Mouse (Mus musculus) retina, postnatal 7 days (tissue): ENCODE results near the gene Kdm8.
A peak's percentile ranks its signal among the peaks of the same experiment; 100 is the strongest.
"Not testable (repeated sequence)": the region's sequence is repeated elsewhere in the genome, so short reads cannot be mapped to it uniquely, and the experiment has no call there.

Experiments
- DNase-seq: peaks from one replicate; pipeline ENCODE4 v3.0.0-alpha.2; 2012; ENCODE audit warnings: low read depth, low spot score

Kdm8 gene

DNA sequence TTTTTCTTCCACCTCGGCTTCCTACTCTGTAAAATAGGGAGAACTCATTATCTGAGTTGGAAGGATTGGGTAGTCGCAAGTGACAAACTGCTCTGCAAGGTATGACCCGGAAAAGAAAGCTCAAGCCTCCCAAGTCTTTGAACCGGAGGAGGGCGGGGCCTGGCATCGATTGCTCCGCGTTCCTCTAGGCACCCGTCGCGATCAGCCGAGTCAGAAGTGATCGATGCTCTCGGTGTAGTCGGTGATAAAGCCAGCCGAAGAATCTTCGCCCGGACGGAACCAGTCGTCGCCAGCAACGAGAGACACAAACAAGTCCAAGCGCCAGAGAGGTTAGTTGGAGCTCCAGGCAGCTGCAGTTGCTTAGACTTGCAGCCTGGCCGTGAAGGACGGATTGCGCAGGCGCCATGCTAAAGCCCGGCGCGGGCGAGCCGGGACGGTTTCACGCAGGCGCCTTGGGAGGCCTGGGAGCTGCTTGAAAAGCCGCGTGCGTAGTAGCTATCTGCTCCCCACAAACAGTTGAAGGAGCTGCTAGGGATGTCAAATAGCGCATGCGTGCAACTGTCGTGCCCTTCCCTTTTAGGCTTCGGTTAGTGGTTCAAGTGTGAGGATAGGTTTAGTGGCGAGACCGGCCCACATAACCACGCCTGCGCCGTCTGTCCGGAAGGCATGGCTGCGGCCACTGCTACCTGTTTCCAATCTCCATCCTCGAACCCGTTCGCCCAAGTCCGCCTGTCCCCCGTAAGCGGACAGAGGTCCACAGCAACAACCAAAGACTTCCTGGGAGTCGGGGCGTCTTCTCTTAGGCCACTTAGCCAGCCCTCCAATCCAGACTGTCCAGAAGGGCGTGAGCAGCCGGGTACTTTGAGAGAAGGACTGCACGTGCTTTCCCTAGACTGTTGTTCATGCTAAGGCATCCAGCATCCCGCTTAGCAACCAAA, at the start of gene Kdm8:
Kdm8 (plus strand) TSS at position 213 of the 938 bp plus-strand sequence.
- peak; percentile 89 for DNase-seq

DNA sequence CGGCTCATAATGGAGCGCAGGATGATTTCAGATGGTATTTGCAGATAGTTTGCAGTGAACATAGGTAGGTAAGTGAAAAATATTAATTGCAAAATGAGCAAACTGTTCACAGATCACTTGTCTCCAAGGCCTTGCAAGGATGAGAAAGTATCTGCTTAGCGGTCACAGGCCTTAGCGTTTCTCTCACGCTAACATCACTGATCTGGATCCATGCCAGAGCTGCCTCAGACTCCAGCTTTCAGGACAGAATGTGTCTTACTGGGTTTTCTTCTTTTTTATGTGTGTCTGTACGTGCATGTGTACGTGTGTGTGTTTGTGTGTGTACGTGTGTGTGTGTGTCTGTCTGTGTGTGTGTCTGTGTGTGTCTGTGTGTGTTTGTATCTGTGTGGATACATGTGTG, 46.4 kb upstream of the Kdm8 start:
- no peak for DNase-seq

DNA sequence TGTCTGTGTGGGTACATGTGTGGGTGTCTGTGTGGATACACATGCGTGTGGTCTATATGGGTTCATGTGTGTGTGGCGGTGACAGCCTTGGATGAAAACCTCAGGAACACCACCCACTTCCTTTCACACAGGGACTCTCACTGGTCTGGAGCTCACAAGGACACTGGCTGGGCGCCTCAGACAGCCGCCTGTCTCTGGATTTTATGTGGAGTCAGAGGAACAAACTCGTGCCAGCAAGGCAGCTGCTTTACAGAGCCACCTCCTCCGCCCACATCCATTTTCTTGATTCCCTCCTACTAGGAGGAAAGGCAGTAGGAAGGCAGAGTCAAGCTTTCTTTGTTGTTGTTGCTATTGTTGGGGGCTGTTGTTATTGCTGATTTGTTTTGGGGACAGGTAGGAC, 45.8 kb upstream of the Kdm8 start:
- DNase-seq = no peak

DNA sequence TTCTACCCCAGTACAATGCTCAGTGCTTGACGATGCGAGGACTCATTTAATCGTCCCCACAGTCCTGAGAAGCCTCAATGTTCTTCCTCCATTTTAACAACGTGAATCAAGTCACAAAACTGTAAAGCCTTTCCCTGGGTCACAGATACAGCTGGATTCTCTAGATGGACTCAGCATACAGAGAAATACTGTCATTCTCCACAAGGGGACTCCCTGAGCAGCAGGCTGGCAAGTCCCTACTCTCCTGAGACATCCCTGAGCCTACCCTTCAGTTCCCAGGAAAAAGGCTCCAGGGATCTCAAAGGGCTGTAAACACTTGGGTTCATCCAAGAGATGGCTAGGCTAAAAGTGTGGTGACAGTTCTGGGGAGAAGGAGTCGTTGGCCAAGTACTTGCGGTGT, 37.3 kb upstream of the Kdm8 start:
- DNase-seq = no peak

DNA sequence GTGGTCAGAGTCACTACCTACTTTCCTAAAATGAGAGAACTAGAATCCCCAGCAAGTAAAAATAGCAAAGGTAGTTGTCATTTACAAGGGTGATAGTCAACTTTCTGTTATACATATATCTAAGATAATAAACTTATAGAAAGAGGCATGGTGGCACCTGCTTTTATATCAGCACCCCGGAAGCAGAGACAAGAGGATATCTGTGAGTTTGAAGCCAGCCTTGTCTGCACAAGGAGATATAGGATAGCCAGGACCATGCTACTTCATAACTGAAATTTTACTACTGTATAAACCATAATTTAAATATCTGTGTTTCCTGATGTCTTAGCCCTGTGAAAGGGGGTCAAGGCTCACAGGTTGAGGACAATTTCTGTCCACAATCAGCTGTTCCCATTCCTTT, 29.4 kb upstream of the Kdm8 start:
- DNase-seq = no peak

DNA sequence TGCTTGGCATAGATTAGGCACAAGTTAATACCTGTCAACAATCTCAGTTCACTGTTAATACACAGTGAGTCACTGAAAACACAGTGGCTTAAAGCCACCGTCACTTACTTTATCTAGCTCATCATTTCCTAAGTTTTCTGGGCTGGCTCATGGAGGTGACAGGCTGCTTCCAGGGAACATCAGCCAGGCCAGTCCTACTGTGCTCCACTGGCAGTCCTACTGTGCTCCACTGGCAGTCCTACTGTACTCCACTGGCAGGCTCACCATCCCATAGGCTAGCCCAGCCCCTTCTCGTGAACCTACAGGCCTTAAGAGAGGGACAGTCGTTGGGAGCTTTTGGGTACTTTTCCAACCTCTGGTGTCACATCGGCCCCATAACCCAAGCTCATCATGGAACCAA, 28.7 kb upstream of the Kdm8 start:
- no peak for DNase-seq

DNA sequence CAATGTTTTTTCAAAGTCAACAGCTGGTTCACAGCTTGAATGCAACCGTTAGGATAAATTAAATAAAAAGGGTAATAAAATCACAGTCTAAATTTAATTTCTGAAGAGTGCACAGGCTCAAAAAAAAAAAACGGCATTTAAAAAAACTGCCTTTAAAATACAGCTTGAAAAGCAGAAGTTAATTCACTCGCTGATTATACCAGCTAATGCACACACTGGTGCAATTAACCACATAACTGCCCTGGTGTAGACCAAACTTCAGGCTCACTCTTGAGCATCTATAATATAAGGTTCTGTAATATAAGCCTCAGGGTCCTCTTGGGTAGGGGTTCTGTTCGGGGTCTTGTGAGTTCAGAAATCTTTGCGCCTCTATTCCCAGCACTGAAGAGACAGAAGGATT, 27.7 kb upstream of the Kdm8 start:
- DNase-seq = no peak

DNA sequence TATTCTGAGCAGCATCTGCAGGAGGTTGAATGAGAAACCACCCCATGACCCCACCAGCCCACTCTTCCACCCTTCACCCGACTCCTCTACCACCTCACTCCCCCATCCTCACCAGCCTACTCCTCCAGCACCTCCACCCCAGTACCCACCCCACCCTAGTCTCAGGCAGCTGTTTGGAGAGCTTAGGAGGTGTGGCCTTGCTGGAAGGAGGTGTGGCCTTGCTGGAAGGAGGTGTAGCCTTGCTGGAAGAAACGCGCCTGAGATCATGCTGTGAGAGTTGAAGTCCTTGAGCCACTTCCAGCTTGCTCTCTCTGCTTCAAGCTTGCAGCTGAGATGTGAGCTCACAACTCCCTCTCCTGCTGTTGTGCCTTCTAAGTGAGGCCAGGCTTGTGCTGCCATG, 26.1 kb upstream of the Kdm8 start:
- DNase-seq = no peak

DNA sequence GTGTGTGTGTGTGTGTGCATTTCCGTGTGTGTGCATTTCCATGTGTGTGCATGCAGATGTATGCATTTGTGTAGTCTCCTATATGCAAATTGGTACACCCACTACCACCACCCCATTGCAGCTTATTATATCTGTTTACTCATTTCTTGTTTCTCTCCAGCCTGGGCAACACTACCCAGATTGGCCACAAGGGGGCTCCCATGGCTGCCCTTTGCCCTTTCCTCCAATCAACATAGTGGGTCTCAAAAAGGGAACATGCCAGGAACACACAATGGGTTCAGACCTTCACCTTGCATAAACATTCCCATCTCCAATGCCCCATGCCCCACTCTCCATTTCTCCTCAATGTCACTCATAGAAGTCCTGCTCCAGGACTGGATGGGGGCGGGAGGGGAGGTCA, 24.3 kb upstream of the Kdm8 start:
- no peak for DNase-seq

DNA sequence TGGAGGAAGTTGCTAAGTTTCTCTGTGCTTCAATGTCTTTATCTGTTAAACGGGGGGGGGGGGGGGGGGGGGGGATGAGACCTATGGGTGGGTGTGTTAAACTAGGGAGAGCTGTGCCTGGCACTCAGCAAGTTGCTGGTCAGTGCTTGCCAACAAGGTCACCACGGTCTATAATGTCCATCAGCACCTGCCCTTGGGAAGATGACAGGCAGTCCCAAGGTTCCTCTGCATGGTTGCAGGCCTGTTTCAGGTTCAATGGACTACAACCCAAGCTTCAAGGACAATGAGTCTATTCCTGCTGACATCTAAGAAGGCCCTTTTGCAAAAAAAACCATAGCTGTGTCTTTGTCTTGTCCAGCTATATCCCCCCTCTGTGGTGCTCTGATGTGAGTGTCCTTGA, 22.6 kb upstream of the Kdm8 start:
- no peak for DNase-seq

DNA sequence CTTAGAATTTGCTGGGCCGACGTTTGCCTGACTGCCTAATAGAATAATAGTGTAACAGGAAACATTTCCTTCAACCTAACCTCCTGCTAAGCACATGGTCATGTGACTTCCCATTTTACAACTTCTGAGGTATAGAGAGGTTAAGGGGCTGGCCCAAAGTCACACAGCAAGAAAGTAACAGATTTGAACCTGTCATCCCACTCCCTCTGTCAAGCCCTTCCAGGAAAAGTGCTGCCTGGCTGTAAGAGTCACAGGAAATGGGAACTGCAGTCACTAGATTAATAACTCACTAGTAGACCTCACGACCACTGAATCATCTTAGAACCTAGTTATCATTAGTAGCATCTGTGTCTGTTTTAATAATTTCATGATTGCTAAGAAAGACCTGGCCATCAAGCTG, 21.4 kb upstream of the Kdm8 start:
- no peak for DNase-seq

DNA sequence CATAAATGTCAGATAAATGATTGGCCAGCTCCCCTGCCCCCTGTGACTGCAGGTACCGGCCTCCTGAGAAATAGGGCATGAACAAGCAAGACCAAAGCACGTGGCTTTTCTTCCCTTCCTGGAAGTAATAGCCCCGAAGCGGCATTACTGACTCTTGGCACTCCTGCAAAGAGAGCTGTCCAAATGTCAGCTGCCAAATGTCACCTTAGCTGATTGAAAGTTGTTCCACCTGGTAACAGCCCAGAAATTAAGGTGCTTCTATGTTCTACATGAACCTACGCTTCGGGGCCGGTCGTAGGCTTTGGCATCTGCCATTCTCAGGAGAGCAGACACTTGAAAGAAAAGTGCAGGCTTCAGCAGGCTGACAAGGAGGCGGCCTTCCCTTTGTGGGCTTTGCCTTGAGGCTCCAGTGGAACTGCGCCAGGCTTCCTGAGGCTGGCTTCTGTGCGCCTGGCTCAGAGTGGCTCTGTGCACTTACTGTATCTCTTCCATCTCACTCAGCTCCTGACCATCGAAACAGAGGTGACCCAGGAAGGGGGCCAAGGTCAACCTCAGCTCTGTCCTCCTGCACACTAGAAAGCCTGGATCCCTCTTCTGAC, 16.9 kb upstream of the Kdm8 start:
- DNase-seq = no peak

DNA sequence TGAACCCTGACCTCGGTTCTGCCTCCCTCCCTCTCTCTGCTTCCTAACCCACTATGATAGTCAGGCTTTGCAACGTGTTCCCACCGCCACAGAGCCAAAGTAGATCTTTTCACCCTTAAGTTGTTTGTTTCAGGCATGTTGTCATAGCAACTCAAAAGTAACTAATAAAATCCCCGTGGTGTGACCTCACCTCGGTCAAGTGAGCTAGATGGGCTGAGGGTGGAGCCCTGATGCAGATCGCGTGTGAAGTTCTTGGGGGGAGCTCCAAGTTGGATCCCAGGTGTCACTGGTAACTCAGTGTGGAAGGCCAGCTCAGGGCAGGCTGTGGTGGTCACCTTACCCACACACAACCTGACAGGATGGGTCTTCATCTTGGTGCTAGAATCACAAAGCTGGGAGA, 16.1 kb upstream of the Kdm8 start:
- DNase-seq = no peak

DNA sequence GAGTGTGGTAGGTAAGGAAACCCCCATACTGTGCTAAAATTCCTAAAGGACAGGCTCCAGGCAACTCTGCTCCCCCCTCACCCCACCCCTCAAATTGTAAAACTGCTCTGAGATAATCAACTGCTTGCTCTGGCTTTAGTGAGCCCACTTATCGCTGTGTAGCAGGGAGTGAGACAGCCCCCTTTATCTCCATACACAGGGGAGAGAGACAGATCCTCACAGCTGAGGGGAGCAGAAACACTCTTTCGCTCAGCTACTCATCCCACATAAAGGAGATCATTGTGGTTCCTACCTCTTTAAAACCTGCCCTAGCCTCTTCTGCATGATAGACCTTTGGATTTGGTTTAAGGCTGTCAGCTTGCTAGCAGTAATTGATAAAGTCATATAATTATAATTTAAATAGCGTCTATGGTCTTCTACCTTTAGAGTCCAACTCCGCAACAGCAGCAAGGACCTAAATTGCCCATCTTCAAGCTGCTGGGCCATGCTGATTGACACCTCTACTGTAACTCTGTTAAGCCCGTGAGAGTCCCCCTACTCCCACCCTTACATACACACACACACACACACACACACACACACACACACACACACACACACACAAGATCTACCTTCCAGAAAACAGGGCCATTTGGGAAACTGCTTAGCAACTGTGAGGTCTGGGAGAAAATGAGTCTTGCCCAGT, 15.5 kb upstream of the Kdm8 start:
- DNase-seq = not testable (repeated sequence)

DNA sequence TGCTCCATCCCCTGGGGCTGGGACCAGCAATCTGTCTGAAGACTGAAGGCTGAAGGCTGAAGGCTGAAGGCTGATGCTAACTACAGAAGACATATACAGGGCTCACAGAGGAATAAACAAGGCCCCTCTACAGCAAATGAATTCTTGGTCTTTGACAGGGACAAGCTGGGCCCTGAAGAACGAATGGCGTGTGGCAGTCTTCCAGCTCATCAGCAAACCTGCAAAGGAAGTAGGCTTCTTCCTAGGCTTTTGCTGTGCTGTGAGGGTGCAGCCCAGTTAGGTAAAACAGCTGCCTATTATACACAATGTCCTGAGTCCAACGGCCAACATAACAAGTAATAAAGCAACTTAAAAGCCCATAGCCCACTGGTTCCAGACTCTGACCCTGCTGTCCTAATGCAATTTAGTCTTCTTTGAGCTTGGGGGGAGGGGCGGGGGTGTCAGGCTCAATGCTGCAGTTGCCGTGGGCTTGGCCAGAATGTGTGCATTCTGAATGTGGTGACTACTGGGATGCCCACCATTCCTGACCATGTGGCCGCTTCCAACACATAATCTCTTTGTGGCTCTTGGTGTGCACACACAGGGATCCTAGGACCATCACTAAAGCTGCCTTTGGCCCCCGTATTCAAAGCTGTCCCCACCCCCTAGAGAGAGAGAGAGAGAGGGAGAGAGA, 14.2 kb upstream of the Kdm8 start:
- DNase-seq = no peak

DNA sequence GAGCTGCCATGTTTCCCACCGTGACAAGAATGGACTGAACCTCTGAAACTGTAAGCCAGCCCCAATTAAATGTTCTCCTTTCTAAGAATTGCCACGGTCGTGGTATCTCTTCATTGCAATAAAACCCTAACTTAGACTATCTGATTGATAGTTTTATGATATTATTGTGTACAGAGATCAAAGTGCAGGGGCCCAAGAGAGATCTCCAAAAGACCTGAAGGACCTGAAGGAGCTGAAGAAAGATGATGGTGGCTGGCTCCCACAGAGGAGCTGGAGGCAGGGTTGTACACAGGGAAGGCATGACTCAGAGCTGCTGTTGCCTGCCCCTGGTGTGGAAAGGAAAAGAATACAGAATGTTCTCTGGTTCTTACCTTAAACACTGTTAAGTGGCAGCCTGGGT, 10.6 kb upstream of the Kdm8 start:
- no peak for DNase-seq

DNA sequence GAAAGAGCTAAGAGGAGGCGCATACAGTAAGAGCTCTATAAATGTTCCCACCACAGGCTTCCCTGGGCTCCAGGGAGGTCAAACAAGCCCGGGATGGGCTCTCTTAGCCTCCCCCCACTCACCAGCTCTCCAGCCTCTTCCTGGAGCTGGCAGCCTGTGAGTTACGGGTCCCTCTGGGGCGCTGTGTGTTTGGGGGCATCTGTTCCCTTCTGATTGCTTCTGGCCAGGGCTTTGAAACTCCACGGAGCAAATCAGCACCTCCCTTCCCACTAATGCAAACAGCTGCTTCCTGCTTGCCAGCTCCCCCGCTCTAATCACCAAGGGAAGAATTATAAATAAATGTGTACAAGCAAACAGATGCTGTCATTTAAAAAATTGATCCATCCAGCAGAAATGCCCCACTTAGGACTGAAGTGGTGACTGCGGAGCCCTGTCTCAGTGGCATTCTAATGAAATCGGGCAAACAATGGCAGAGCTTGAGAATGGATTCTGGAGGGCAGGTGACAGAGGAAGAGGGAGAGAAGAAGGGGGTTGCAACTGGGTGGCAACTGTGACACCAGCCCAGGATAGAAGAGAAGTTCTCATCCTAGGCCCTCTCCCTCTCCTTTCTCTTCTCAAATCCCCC, 9.7 kb upstream of the Kdm8 start:
- DNase-seq = no peak

DNA sequence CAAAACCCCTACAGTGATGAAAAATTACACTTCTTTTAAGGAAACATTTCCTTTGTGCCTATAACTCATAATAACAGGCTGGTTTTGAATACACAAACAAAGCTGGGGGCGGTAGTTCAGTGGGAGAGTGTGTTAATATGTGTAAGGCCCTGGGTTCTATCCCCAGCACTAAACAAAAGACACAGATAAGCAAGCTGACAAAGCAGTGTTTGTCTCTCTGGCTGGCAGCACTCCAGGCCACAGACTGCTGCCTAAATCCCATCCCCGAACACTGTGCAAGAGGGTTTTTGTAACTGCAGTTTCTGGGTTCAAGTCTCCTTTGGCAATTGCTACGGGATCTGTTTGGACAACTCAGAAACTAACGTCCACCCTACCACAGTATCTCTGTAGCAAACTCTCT, 2.2 kb upstream of the Kdm8 start:
- DNase-seq = no peak

DNA sequence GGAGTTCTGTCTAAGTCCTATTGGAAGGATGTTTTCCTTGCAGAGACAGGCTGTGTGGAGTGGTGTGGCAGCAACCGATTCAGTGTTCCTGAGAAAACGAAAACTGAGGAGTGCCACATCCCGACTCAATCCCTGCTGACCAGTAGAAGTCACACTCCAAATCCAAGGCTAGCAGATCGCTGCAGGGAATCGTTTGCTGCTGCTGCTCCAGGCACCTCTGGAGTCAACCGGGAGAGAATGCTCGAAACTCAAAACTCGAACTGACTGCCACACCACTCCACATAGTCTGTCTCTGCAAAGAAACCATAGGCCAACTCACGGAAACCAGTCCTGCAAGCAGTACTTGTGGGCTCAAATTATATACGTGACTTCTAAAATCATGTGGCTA, 406 bp upstream of the Kdm8 start:
- no peak for DNase-seq

DNA sequence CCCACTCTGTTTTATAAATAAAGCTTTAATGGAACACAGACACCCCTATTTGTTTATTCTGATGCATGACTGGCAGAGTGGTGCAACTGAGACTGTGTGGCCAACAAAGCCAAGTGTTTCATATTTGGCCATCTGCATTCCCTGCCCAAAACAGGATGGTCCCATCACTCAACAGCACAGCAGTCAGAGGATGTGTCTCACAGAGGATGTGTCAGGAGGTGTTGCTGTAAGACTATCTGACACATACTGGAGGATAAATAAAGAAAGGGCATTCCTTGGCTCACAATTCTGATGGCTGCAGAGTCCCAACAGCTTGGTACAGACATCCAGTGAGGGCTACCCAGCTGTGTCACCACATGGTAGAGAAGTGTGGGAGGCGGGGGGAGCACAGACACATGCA, 6.2 kb downstream of the Kdm8 start:
- DNase-seq = no peak

DNA sequence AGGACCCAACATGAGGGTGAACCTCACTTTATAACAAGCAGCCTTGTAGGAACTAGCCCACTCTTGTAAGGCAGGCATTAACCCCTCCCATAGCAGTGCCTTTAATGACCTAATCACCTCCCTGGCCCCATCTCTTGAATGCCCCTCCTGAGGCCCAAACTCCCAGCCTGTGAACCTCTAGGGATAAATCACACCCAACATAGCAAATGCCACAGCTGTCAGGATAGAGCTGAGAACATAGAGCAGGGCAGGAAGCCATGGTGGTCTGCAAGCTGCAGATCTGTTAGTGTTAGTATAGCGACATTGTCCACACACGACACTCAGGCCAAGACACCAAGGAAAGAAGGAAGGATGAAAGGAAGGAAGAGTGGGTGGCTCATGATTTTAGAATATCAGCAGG, 6.6 kb downstream of the Kdm8 start:
- DNase-seq = no peak

DNA sequence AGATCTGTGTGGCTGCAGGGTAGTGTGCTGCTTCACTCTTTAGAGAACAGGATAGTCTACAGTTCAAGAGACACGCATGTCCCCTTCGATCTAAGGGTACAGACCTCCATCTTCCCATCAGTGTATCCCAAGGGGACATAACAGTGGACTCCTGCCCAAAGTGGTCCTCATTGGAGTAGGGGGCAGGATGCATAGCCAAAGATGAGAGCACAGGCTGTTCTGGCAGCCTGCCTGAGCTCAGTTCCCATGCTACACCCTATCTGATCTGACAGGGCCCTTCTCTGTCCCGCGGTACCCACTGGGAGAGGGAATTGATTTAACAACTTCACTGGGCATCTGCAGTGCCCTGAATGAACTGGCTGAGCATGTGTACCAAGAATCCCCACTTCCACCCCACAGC, 9.2 kb downstream of the Kdm8 start:
- no peak for DNase-seq
